Mouse (Mus musculus): Measurements from ENCODE around the gene Lmbrd2. TPM values are rescaled to one million over a fixed set of nuclear protein-coding genes. Genes with fewer than 3 reads are reported as not detected.
A peak's percentile ranks its signal among the peaks of the same experiment; 100 is the strongest.

The Lmbrd2 gene
- polyA plus RNA-seq, 1 experiment: 3.8 TPM

- Histone ChIP-seq H3ac (ENCODE audit: control insufficient read depth, insufficient read length, low read depth) (no peak overlapping the region), H3K79me3 (ENCODE audit: low read depth) (no peaks in the 10 kb centered on the region), H3K4me3 (ENCODE audit: insufficient read depth, poor library complexity, severe bottlenecking) (no peak overlapping the region), H3K27me3 (ENCODE audit: control insufficient read depth, insufficient read depth, insufficient read length) (no peaks in the 10 kb centered on the region), H3K79me2 (ENCODE audit: control insufficient read depth, insufficient read depth) (no peaks in the 10 kb centered on the region), H3K36me3 (ENCODE audit: control insufficient read depth, insufficient read depth) (peaks cover 35% of the 10 kb centered on the region)
- no peak for TF ChIP-seq MYOD1 (IDR thresholded peaks at IDR 0.05; ENCODE audit: control insufficient read depth, insufficient read length, low read depth)
- TF ChIP-seq CTCF (IDR thresholded peaks at IDR 0.05; ENCODE audit: control insufficient read depth, insufficient read depth, insufficient read length): no peak
- no peak for TF ChIP-seq CEBPB (IDR thresholded peaks at IDR 0.05; ENCODE audit: low read depth)
- TF ChIP-seq MAX (IDR thresholded peaks at IDR 0.05): no peak
- no peak for TF ChIP-seq FOSL1 (IDR thresholded peaks at IDR 0.05; ENCODE audit: insufficient read depth, low read length, poor library complexity, severe bottlenecking)
- no peak for TF ChIP-seq USF1 (IDR thresholded peaks at IDR 0.05; ENCODE audit: low read depth)
- TF ChIP-seq MYOG (IDR thresholded peaks at IDR 0.05; ENCODE audit: control insufficient read depth, extremely low read depth, insufficient read length): no peak
Measured at GRCm38 (mm10) chr15:9100446-9101077, 39.8 kb upstream of the Lmbrd2 start.

DNA sequence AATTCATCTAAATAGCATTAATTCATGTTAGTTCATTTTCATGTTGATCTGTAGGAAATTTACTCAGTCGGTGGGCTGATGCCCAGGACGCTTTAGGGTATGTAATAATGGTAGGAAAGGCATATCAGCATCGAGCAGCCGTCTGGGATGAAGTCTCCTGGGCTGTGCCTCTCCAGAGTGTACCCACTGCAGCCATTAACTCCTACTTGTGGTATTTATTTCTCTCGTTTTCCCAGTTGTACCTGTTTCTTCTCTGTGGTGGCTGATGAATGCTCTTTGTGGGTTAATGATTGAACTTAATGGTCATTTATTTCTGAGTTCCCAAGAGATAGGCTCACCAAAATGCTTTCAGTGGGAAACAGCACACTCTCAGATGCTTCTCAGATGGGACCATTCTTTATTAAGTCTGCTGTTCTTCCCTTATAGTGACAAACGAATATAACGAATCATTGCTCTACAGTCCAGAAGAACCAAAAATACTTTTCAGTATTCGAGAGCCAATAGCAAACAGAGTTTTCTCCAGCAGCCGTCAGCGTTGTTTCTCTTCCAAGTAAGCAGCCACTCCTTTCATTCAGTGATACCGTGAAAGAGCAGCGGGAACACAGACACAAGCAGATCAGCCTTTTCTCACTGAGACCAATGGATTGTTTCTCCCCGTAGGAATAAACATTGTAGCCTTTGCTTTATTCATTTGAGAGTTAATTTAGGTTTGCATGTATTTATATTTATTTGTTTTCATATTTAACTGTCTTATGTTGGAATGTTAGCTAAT lies 33.9 kb upstream of the Lmbrd2 start:
- Histone ChIP-seq H3ac (ENCODE audit: control insufficient read depth, insufficient read length, low read depth) (no peak overlapping the region), H3K79me2 (ENCODE audit: control insufficient read depth, insufficient read depth) (no peaks in the 10 kb centered on the region), H3K79me3 (ENCODE audit: low read depth) (no peaks in the 10 kb centered on the region), H3K27me3 (ENCODE audit: control insufficient read depth, insufficient read depth, insufficient read length) (no peaks in the 10 kb centered on the region), H3K36me3 (ENCODE audit: control insufficient read depth, insufficient read depth) (peaks cover 72% of the 10 kb centered on the region), H3K4me3 (ENCODE audit: insufficient read depth, poor library complexity, severe bottlenecking) (no peak overlapping the region)
- TF ChIP-seq MAX (IDR thresholded peaks at IDR 0.05): no peak
- TF ChIP-seq FOSL1 (IDR thresholded peaks at IDR 0.05; ENCODE audit: insufficient read depth, low read length, poor library complexity, severe bottlenecking): no peak
- no peak for TF ChIP-seq CTCF (IDR thresholded peaks at IDR 0.05; ENCODE audit: control insufficient read depth, insufficient read depth, insufficient read length)
- TF ChIP-seq MYOD1 (IDR thresholded peaks at IDR 0.05; ENCODE audit: control insufficient read depth, insufficient read length, low read depth): no peak
- TF ChIP-seq MYOG (IDR thresholded peaks at IDR 0.05; ENCODE audit: control insufficient read depth, extremely low read depth, insufficient read length): no peak
- no peak for TF ChIP-seq USF1 (IDR thresholded peaks at IDR 0.05; ENCODE audit: low read depth)
- no peak for TF ChIP-seq CEBPB (IDR thresholded peaks at IDR 0.05; ENCODE audit: low read depth)

DNA sequence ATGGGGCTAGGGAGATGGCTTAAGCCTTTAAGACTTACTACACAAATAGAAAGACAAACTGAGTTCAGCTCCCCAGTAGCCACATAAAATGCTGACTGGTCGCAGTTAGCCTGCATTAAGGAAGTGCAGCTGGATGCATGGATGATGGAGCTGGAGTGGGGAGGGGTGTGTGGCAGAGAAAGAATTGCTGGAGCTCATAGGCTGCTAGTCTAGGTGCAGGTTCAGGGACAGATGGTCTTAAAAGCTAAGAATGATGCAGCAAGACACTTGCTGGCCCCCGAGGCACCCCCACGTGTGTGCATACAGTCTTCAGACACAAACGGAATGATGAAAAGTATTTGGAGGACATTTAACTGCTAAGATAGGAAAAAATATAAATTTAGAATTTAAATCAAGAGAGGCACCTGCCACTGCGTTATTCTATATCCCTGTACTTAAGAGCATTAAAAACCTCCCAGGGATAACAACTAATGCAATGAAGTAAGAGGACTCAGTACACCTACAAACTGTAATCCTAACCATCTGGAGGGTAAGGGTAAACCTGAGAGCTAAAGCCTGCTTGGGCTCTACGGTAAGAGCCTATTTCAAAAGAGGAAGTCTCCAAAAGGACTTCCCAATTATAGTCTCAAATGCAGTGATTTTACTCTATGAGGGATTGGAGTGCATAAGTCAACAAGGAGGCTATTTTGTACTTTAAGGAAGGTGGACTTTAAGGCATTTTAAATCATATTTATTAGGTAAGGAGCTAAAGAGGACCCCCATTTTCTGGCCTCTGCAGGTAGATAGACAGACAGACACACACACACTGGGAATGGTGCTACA lies 29.6 kb upstream of the Lmbrd2 start:
- Histone ChIP-seq H3K79me2 (ENCODE audit: control insufficient read depth, insufficient read depth) (no peaks in the 10 kb centered on the region), H3K79me3 (ENCODE audit: low read depth) (no peaks in the 10 kb centered on the region), H3ac (ENCODE audit: control insufficient read depth, insufficient read length, low read depth) (no peak overlapping the region), H3K36me3 (ENCODE audit: control insufficient read depth, insufficient read depth) (peaks cover 89% of the 10 kb centered on the region), H3K27me3 (ENCODE audit: control insufficient read depth, insufficient read depth, insufficient read length) (no peaks in the 10 kb centered on the region), H3K4me3 (ENCODE audit: insufficient read depth, poor library complexity, severe bottlenecking) (no peak overlapping the region)
- no peak for TF ChIP-seq MYOG (IDR thresholded peaks at IDR 0.05; ENCODE audit: control insufficient read depth, extremely low read depth, insufficient read length)
- TF ChIP-seq CTCF (IDR thresholded peaks at IDR 0.05; ENCODE audit: control insufficient read depth, insufficient read depth, insufficient read length): no peak

- Histone ChIP-seq H3ac (ENCODE audit: control insufficient read depth, insufficient read length, low read depth) (no peak overlapping the region), H3K4me3 (ENCODE audit: insufficient read depth, poor library complexity, severe bottlenecking) (no peak overlapping the region), H3K79me2 (ENCODE audit: control insufficient read depth, insufficient read depth) (no peaks in the 10 kb centered on the region), H3K79me3 (ENCODE audit: low read depth) (no peaks in the 10 kb centered on the region), H3K36me3 (ENCODE audit: control insufficient read depth, insufficient read depth) (peaks cover 93% of the 10 kb centered on the region), H3K27me3 (ENCODE audit: control insufficient read depth, insufficient read depth, insufficient read length) (no peaks in the 10 kb centered on the region)
- TF ChIP-seq FOSL1 (IDR thresholded peaks at IDR 0.05; ENCODE audit: insufficient read depth, low read length, poor library complexity, severe bottlenecking) (no peak), MYOD1 (IDR thresholded peaks at IDR 0.05; ENCODE audit: control insufficient read depth, insufficient read length, low read depth) (peak; percentile 56), CEBPB (IDR thresholded peaks at IDR 0.05; ENCODE audit: low read depth) (no peak)
Measured at GRCm38 (mm10) chr15:9111648-9112047, 28.7 kb upstream of the Lmbrd2 start.

GRCm38 (mm10) chr15:9113556-9113955 lies 26.8 kb upstream of the Lmbrd2 start:
- no peak overlapping the region for H3ac ChIP-seq (ENCODE audit: control insufficient read depth, insufficient read length, low read depth)
- H3K4me3 ChIP-seq (ENCODE audit: insufficient read depth, poor library complexity, severe bottlenecking): no peak overlapping the region
- no peaks in the 10 kb centered on the region for H3K27me3 ChIP-seq (ENCODE audit: control insufficient read depth, insufficient read depth, insufficient read length)
- no peak for TF ChIP-seq MYOD1 (IDR thresholded peaks at IDR 0.05; ENCODE audit: control insufficient read depth, insufficient read length, low read depth)
- TF ChIP-seq FOSL1 (IDR thresholded peaks at IDR 0.05; ENCODE audit: insufficient read depth, low read length, poor library complexity, severe bottlenecking): no peak
- no peak for TF ChIP-seq MAX (IDR thresholded peaks at IDR 0.05)
- no peak for TF ChIP-seq CTCF (IDR thresholded peaks at IDR 0.05; ENCODE audit: control insufficient read depth, insufficient read depth, insufficient read length)
- TF ChIP-seq USF1 (IDR thresholded peaks at IDR 0.05; ENCODE audit: low read depth): no peak
- no peak for TF ChIP-seq MYOG (IDR thresholded peaks at IDR 0.05; ENCODE audit: control insufficient read depth, extremely low read depth, insufficient read length)
- no peaks in the 10 kb centered on the region for H3K79me3 ChIP-seq (ENCODE audit: low read depth)
- H3K36me3 ChIP-seq (ENCODE audit: control insufficient read depth, insufficient read depth): peaks cover 94% of the 10 kb centered on the region
- peaks cover 4% of the 10 kb centered on the region for H3K79me2 ChIP-seq (ENCODE audit: control insufficient read depth, insufficient read depth)
